ENCODE assay signal across 8 mouse cellular contexts in the genomic region with DNA sequence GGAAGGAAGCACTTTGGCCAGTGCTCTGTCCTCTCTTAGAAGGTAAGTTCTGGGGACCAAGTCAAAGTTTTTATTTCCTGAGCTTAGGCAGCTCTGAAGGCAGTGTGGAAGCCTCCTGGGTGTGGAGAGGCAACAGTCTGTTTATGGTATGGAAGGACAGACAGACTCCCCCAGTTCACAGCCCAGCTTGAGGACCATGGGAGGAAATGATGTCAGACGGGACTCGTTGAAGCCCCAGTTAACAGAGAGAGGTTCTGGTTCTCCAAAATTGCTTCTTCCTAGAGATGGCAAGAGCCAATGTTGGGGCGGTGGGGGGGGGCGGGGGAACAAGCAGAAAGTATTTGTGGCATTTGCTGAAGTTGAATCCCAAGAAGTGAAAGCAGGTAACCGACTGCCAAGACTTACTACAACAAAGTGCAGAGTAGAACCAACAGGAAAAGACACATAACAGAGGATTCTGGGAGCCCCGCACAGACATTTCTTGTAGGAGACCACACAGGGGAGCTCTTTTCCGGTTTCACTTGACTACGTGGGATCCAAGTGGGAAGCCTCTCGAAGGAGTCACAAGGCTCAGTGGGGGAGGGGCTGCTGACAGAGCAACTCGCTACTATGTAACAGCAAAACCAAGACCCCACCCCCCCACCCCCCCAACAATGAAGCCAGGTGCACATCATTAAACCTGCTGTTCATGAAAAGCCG. TPM values are rescaled to one million over a fixed set of nuclear protein-coding genes. Genes with fewer than 3 reads are reported as not detected.
A peak's percentile ranks its signal among the peaks of the same experiment; 100 is the strongest.
DNase-seq lines count a peak whose midpoint lies in the region; ATAC-seq and TF ChIP-seq lines count a peak whose summit lies in the region.

No protein-coding gene starts in this region.

- peak; percentile 40 for DNase-seq in gastrocnemius, adult 18-20 months (ENCODE audit: low spot score)
- DNase-seq in gastrocnemius, postnatal 36 days = no peak
- DNase-seq in 3T3-L1 (ENCODE audit: low read depth, low spot score) = peak; percentile 39
- DNase-seq in brain, embryonic 14.5 days (ENCODE audit: low read depth) = peak; percentile 61
- no peak for DNase-seq in yolk sac, embryonic 10.5 days (ENCODE audit: low spot score)
- no peak for DNase-seq in cerebellum, postnatal 4 days (ENCODE audit: low spot score in 2 of 2)

- WGBS in intestine, postnatal 0 days = 31% methylated on average over 11 of the region's 11 CpGs

- intact Hi-C loops in gastrocnemius, postnatal 36 days (cut with DNase I) = no loop called here

- ATAC-seq in intestine, postnatal 0 days = 0 out of 2 replicates have a peak, but pooled peaks have one; percentile 11
- ATAC-seq in megakaryocyte, adult 5-6 weeks (ENCODE audit: poor library complexity, severe bottlenecking) = 0 out of 2 replicates have a peak, but pooled peaks have one; percentile 12

- H3K36me3 ChIP-seq in intestine, postnatal 0 days (ENCODE audit: control insufficient read depth, insufficient read depth) = peaks cover 14% of the 10 kb centered on the region

- no peak for TF ChIP-seq CTCF in brain, embryonic 14.5 days (IDR thresholded peaks at IDR 0.05; ENCODE audit: borderline replicate concordance, extremely low read depth, insufficient read depth, insufficient read length)
- peak; percentile 50 for TF ChIP-seq CTCF in intestine, postnatal 0 days (IDR thresholded peaks at IDR 0.05; ENCODE audit: low read depth)

- H3K27me3 ChIP-seq in intestine, postnatal 0 days (replicated peaks; ENCODE audit: control insufficient read depth, insufficient read depth, low read length) = no peaks in the 10 kb centered on the region

- no peak overlapping the region for H3K9ac ChIP-seq in intestine, postnatal 0 days (ENCODE audit: low read depth, low read length)

- H3K4me2 ChIP-seq in intestine, postnatal 0 days (replicated peaks; ENCODE audit: low read depth) = peak overlapping the region; percentile 35

- H3K9me3 ChIP-seq in intestine, postnatal 0 days (ENCODE audit: control insufficient read depth) = no peaks in the 10 kb centered on the region

- H3K4me1 ChIP-seq in intestine, postnatal 0 days (replicated peaks; ENCODE audit: control insufficient read depth, insufficient read depth, low read length) = no peaks in the 10 kb centered on the region

- no peak overlapping the region for H3K27ac ChIP-seq in intestine, postnatal 0 days (ENCODE audit: low read depth, low read length)

- TF ChIP-seq POLR2A in brain, embryonic 14.5 days (IDR thresholded peaks at IDR 0.05; ENCODE audit: borderline replicate concordance, extremely low read depth, insufficient read depth, insufficient read length, poor library complexity, severe bottlenecking) = no peak

- no peak overlapping the region for H3K4me3 ChIP-seq in intestine, postnatal 0 days (ENCODE audit: low read depth, low read length)

RNA-seq across cellular contexts. Expression of a gene that starts 15.2 kb away (rescaled TPM):
- 100 to 1,000 TPM in 1 of 2 experiments, 10 to 100 TPM in 1; 93.4 to 242 TPM for total RNA-seq in gastrocnemius, adult 18-20 months (2021)
- 100 to 1,000 TPM in 1 of 2 experiments, 10 to 100 TPM in 1; 59.7 to 150 TPM for total RNA-seq in gastrocnemius, postnatal 36 days (2021)
- 107 and 136 TPM in 2 replicates for polyA plus RNA-seq in brain, embryonic 14.5 days (2012; rRNA removed)
- 27.9 and 28.5 TPM in 2 replicates for polyA plus RNA-seq in intestine, postnatal 0 days (2015; fragmentation: Nextera tagmentation; extraction: Ambion mirVana)
- 125 and 137 TPM in 2 replicates for total RNA-seq in megakaryocyte, adult 5-6 weeks (2015)
- total RNA-seq in megakaryocyte, adult 5-6 weeks (2017) = 63.8 and 68.3 TPM in 2 replicates

RNA-seq across cellular contexts. Expression of a gene that starts 41.6 kb away (rescaled TPM):
- total RNA-seq in gastrocnemius, adult 18-20 months (2021) = 1 to 10 TPM in 1 of 2 experiments, under 1 TPM in 1; 0.75 to 1.4 TPM
- total RNA-seq in gastrocnemius, postnatal 36 days (2021) = 1 to 10 TPM in 1 of 2 experiments, under 1 TPM in 1; 0.69 to 2.0 TPM
- polyA plus RNA-seq in brain, embryonic 14.5 days (2012; rRNA removed) = 122 and 133 TPM in 2 replicates
- 78.6 and 79.8 TPM in 2 replicates for polyA plus RNA-seq in intestine, postnatal 0 days (2015; fragmentation: Nextera tagmentation; extraction: Ambion mirVana)
- 58.7 and 69.9 TPM in 2 replicates for total RNA-seq in megakaryocyte, adult 5-6 weeks (2015)
- total RNA-seq in megakaryocyte, adult 5-6 weeks (2017) = 43.8 and 48.4 TPM in 2 replicates

Comparison
In these comparisons a context has a peak if more than half of its experiments do, and no peak if none do; other contexts are left out.
1. DNase-seq: peak in gastrocnemius, adult 18-20 months (single experiment), 3T3-L1 (single experiment) and brain, embryonic 14.5 days (single experiment); none in gastrocnemius, postnatal 36 days (0 of 2), yolk sac, embryonic 10.5 days (single experiment) and cerebellum, postnatal 4 days (0 of 2).
2. RNA of a gene that starts 41.6 kb away (total RNA-seq): 43.8 to 69.9 TPM in megakaryocyte, adult 5-6 weeks; 0.69 to 2.0 TPM in gastrocnemius, postnatal 36 days and 0.75 to 1.4 TPM in gastrocnemius, adult 18-20 months; every median in the first group is over 10 times any median in the second.